Mouse (Mus musculus): ENCODE measurements at regions not wholly inside any gene's neighbourhood (a gene's known extent, or its start where the extent isn't known, plus 50 kb on each side); places are given as distances from the start of the nearest gene placed in this dataset.

DNA sequence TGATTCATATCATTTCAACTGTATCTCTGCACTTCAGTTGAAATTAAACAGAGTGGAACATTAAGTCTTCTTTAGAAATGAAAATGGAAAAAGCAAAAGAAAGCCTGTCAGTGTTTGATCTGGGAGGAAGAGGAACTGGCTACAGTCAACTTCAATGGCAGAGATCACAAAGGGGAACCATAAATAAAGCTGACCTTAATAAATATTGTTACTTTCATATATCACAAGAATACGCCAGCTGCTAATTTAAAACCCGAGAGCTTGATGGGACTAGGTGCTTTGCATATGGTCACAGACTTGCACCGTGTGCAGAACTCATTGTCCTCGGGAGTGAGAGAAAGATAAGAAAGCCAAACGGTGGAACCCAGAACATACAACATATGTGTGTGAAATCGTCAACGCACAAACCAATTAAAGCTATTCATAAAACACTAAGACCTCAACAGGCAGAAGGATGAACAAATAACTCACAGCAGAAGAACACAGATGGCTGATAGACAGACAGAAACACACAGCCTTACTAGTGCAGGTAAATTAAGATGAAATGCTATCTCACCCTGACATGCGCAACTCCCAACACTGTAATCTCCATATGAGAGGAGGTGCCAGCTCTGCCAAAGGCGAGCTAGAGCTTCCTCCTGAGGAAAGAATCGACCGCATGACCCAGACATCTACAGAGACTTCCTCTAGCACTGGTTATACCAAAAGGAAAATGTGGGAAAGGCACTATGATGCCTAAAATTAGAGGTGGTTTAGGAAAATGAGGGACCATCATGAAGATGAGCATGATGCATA lies 189.9 kb downstream of the Hlx start:
- intact Hi-C loops (cut with DNase I), result no loop called here
- DNase-seq (ENCODE audit: low spot score in 2 of 2), result no peak

DNA sequence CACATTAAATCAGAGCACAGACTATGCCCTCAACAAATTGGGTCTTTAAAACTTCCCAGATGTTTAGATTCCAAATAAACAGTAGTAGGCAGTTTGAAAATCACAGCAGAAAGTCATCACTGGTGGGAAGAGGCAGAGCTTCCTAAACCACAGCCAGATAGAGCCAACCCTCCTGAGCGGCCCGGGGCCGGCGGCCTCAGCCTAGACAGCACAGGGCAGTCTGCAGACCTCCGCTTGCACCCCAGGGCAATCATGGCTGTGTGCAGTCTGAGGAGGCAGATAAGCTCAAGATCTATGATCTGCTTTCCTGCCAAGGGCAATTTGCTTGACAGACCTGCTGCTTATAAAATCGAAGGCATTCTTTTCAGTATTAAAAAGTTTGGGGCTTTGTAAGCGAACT lies 192.6 kb downstream of the Hlx start:
- intact Hi-C loops (cut with DNase I), result no loop called here
- DNase-seq (ENCODE audit: low spot score in 2 of 2), result no peak

DNA sequence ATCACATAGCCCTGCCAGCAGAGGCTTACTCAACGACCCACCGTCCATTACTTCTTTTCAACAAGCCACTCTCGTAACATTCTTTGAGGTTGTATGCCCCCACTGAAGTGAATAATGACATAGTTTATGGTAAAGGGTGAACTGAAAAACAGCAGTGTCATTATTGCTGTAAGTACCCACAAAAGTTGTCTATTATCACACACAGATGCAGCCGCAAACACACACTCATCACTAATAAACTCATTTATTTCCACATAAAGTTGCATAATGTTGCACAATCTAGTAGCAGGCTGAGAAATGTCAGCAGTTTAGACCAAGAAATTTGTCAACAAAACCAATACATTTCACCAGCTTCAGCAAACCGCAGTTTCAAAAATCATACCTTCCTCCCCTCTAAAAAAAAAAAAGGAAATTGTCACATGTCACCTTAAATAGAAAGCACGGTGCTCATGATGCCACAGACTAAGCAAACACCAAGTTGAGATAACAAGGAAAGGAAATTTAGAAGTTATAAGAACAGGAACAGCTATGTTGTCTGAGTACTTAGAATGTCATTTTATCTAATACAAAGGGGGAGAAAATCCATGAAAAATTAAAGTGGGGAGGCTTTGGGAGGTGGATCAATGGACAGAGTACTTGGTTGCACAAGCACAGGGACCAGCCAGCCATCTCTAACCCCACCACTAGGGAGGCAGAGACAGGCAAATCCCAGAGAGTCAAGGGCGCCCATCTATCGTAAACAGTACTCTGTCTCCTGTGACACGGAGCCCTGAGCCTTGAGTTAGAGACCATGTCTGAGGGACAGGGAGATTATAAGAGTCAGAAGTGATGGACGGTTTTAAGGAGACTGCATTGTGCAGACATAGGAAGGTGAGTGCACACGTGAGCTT lies 195.9 kb downstream of the Hlx start:
- no peak for DNase-seq (ENCODE audit: low spot score in 2 of 2)
- intact Hi-C loops (cut with DNase I), result no loop called here

DNA sequence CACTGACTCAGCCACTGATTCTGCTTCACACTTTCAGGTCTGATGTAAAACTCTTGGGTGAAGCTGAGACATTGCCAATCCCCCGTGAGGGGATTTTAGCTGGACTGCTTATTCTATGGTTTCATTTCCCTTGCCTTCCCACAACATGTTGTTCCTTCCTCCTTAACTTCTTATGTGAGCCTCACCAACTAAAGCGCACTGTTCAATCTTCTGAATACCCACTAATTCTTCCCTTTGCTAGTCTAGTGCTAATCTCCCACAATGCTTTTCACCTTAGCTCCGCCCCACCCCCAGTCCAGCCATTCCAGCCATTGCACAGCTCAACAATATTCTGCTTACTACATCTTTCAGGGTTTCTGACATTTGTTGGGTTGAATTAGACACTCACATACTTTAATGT lies 196.7 kb downstream of the Hlx start:
- intact Hi-C loops (cut with DNase I), result no loop called here
- DNase-seq (ENCODE audit: low spot score in 2 of 2), result no peak

DNA sequence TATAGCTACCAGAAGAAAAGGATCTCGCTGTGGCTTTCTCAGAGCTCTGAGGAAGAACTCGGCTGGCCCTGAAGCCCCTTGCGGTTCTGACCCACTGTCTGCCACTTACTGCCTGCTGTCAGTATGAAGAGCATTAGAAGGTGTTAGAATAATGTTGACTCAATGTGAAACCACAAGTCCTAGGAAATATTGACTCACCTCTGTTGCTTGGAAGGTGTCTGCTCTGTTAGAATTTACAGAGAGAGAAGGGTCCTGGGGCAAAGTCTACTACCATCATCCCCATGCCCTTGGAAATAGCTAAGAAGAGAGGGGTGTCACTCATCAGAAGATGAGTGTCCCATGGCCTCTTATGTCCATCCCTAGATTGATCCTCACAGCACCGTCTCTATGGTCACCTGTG lies 197.9 kb downstream of the Hlx start:
- no peak for DNase-seq (ENCODE audit: low spot score in 2 of 2)
- intact Hi-C loops (cut with DNase I), result no loop called here

DNA sequence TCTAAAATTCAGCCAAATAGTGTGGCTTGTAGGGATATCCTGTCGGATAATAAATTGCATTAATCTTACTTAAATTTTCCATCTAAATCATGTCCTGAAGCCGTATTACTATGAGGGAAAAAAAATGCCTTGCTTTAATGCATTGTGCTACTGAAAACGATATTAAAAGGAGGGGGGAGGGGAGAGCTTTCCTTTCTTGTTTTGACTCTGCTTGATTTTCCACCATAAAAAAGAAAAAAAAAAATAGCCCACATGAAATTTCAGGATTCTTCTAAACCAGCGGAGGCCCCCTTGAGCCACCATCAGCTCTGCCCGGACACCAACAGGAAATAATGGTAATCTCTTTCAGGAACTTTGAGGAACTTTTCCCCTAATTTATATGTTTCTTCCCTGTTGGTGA lies 198.5 kb downstream of the Hlx start:
- intact Hi-C loops (cut with DNase I), result no loop called here
- no peak for DNase-seq (ENCODE audit: low spot score in 2 of 2)

DNA sequence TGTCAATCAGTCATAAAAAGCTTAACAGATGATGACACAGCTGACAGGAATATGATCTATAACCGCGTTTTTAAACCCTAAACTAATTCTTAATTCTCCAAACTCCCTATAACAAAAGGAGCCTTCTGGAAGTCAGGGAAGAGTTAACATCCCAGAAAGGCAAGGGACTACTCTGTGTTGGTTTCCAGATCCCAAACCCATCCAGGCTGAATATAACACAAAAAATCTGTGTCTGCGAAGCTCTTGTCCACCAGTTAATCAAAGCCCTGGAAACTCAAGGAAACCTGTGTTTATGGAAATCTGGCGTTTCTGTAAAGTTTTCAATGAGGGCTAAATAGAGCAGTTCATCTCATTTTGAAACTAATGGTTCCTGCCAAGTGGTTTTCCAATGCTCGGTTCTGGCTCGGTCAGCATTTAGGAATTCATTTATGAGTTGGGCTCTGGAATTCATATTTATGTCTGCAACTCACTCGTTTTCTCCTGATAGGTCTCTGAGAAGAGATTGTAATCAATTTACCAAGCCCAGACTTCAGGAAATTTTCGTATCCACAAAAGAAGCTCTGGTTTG lies 199.8 kb downstream of the Hlx start:
- DNase-seq (ENCODE audit: low spot score in 2 of 2), result no peak
- intact Hi-C loops (cut with DNase I), result no loop called here

DNA sequence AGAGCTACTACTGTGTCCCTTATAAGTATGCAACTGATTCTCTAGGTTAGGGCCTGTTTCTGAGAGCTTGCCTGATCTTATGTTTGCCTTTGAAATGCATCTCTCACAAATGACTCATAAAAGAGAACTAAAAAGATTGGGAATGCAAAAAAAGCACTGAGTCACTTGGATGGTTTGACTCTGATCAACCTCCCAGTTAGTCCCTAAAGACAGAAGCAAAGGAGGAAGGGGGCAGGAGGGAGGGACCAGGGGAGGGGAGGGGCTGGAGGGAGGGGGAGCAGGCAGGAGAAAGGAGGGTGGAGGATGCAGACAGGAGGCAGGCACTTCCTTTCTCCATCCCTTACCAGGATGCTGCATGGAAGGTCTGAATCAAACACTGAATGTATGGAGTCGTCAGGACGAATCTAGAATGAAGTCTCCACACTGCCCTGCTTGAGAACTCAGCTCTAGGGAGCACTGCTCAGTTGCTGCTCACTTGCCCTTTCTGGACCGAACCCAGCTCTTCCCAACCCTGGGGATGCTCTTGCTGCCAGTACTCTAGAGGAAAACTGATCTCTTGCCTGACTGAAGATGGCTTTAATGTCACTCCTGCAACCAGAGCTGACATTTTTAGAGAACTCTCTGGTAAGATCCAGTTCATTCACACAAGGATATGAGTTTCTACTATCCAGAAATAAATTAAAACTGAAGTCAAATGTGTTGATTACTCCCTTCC lies 201.7 kb downstream of the Hlx start:
- DNase-seq (ENCODE audit: low spot score in 2 of 2), result no peak
- intact Hi-C loops (cut with DNase I), result no loop called here

DNA sequence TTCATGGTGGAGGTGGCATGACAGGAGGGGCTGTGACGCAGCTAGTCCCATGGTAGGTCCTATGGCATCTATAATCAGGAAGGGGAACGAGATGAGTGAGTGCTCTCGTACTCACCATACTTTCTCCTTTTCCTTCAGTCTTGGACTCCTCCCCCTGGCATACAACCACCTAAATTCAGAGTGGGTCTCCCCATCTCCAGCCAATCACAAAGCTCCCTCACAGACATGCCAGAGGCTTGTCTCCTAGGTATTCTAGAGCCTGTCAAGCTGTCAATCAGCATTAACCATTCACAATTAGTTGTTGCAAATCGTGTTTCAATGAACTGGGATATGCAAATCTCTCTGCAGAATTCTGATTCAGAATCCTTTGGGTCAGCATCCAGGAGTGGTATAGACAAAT lies 206.7 kb downstream of the Hlx start:
- no peak for DNase-seq (ENCODE audit: low spot score in 2 of 2)
- intact Hi-C loops (cut with DNase I), result no loop called here

DNA sequence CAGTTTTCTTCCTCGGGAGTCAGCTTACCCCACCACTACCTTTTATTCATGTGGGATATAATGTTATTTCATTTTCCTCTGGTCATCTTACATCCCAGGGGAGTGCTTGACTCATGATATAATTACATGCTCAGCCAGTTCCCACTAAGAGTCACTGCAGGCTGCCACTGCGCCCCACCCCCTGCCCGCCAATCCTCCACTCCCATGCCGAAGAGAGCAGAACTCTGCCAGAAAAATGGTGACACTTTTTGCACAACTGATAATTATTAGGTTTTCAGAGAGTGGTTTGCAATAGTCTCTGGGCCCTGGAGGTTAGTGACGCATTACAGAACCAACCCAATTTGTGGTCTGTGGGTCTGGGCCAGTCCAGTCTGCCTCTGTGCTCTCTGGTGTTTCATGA lies 212.9 kb downstream of the Hlx start:
- DNase-seq (ENCODE audit: low spot score in 2 of 2), result no peak
- intact Hi-C loops (cut with DNase I), result no loop called here

DNA sequence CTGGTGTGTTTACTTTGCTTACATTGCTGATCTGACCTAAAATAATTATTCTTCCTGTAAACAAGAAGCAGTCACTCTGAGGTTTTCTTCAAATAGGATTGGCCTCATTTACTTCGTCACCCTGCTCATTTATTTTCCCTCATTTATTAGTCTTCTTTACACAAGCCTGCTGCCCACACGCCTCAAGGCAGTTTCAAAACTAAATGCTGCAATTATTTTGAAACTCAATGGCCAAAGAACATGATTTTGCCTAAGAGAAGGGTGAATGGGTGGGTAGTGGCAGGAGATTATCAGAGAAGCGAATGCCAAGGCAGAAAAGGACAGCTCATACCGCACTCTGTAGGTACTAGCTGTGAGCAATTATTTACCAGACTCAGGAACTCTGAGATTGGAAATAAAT lies 227.8 kb downstream of the Hlx start:
- intact Hi-C loops (cut with DNase I), result no loop called here

DNA sequence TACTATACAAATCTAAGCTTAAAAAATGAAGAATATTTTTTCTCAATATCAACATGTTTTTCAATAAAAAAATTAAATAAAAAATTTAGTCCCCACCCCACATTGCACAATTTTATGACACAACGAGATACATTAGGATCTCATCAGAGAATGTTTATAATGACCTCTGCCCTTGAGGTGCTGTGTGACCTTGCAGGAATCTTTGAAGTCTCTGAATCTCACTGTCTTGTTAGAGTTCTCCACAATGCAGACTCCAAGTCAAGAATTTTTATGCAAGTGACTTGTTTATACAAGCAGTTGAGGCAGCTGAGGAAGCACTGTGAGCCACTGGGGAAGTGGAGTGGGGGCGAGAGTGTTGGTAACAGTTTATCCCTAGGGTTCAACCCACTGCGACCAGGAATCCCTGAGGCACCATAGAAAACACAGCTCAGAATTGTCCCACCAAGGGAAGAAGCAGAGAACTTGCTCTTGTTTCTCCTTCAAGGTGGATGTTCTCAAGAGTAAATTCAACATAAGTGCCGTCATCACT lies 228.5 kb downstream of the Hlx start:
- DNase-seq (ENCODE audit: low spot score in 2 of 2), result no peak
- intact Hi-C loops (cut with DNase I), result no loop called here

More for the DNA sequence above, 227.8 kb downstream of the Hlx start:
- no peak for DNase-seq (ENCODE audit: low spot score in 2 of 2)

DNA sequence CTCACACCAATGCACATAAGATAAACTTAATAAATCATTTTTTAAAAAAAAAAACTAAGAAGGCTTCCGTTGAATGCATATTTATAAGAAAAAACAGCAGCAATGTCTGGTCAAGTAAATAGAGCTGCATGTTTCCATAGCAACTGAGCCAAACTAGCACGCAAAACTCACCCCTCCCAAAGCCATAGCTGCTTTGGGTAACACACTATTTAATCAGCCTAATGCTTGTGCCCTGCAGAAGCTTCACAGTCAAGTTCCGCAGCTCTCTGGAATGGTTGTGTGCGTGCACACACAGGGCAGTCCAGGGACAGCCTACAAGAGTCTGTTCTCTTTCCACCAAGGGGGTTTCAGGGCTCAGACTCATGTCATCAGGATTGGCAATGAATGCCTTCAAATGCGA lies 231.7 kb downstream of the Hlx start:
- DNase-seq (ENCODE audit: low spot score in 2 of 2), result no peak
- intact Hi-C loops (cut with DNase I), result no loop called here

DNA sequence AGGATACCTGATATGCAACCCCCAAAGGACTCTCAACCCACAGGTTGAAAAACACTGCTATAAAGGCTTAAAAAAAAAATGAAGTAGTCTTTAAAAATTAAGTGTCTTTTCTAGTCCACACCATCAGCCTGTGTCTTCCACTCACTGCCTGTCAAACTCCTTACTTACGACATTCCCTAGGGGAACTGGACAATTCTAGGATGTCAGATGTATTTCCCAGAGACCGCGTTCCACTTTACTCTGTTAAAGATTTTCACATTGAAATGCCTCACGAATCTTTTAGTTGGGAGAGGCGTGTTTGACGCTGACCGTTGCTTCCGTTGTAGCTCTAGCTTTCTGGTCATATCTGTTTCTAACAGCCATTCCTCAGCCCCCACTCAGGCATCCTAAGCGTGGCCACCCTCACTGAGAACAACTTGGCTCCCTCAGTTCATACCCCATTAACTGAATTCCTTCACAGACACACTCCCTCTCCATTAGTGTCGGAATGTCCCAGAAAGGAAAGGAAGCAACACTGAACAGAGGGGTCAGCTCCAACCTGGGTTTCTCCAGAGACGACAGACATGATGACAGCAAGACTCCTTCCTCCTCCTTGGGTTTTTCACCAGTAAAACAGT lies 233.4 kb downstream of the Hlx start:
- no peak for DNase-seq (ENCODE audit: low spot score in 2 of 2)
- intact Hi-C loops (cut with DNase I), result no loop called here

DNA sequence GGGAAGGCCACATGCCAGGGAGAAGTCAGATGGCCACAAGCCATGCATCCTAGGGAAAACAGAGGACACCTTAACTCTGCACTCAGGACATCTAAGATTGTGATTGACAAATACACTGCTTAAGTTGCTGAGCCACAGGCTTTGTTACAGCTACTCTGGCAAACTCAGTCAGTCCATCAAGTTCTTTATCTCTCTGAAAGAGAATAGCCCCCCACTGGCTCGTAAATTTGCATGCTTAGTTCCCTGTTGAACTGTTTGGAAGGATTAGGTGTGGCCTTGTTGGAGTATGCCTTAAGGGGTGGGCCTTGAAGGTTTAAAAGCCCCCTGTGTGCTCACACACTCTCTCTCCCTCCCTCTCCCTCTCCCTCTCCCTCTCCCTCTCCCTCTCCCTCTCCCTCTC lies 235.4 kb downstream of the Hlx start:
- DNase-seq (ENCODE audit: low spot score in 2 of 2), result no peak
- intact Hi-C loops (cut with DNase I), result no loop called here

DNA sequence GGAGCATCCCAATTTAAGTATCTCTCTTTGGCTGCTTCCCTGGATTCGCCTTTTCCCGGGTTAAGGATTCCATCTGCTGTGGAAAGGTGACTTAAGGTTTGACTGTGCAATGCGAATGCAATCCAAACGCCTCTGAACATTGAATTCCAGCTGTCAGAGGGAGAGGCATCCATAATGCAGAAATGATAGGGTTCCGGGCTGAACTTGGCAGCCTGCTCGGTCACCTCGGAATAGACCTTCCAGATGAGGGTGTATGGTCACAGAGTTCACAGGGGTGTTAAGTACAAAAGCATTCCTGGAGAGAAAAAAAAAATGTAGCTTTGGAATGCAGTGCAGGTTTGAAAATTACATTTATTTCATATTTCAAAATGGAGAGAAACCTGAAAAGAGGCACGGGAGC lies 238.6 kb downstream of the Hlx start:
- intact Hi-C loops (cut with DNase I), result no loop called here
- no peak for DNase-seq (ENCODE audit: low spot score in 2 of 2)

DNA sequence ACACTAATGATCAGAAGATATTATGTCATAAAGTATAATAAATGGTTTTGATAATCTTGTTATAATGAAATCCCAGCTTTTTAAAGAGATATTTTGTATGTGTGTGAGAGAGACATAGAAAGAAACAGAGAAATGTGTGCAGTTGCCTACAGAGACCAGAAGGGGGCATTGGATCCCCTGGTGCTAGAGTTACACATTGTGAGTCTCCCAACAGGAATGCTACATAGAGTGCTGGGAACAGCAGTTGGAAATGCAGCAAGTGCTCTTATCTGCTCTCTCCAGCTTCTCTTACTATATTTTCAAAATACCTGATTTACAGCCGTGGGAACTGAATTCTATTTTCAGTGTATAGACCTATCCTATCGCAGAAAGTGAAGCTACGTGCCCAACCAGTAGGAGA lies 240.3 kb downstream of the Hlx start:
- DNase-seq (ENCODE audit: low spot score in 2 of 2), result no peak
- intact Hi-C loops (cut with DNase I), result no loop called here

DNA sequence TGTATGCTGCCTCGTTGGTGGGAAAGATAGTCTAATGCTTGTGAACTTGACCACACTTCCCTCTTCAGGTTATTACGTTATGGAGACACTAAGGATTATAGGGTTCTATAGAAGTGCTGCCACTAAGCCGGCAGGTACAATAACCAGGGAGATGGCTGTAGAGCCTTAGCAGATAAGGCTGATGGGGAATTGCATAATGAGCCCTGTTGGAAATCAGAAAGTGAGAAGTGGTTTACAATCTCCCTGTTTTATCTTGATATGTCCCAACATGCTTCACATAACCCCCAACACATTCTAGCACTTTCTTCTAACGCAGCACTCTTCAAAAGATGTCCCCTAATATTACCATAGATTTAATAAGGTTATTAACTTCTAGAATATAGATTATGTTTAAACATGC lies 241.2 kb downstream of the Hlx start:
- no peak for DNase-seq (ENCODE audit: low spot score in 2 of 2)
- intact Hi-C loops (cut with DNase I), result no loop called here

DNA sequence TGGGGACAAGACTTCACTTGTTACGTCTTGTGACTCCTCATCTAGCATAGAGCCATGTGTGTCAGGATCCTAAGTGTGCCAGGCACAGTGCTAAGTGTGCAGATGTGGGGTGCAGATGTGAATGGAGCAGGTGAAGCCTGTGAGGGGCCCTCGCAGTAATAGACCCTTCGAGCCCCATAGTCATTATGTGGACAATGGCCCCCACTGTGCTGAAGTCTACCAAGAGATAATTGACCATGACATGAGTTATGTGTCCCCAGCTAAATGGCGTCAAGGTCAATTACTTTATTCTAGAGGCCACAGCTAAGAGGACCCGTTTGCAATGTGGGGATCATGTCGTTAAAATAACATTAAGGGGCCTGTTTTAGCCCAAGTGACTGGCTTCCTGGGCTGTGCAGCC lies 245.0 kb downstream of the Hlx start:
- intact Hi-C loops (cut with DNase I), result no loop called here
- no peak for DNase-seq (ENCODE audit: low spot score in 2 of 2)

Data from left cerebral cortex, postnatal 14 days (tissue).